Mouse (Mus musculus): Measurements from ENCODE around the gene Bmpr1b.
"Not testable (repeated sequence)": the region's sequence is repeated elsewhere in the genome, so short reads cannot be mapped to it uniquely, and the experiment has no call there.

The Bmpr1b gene

DNA sequence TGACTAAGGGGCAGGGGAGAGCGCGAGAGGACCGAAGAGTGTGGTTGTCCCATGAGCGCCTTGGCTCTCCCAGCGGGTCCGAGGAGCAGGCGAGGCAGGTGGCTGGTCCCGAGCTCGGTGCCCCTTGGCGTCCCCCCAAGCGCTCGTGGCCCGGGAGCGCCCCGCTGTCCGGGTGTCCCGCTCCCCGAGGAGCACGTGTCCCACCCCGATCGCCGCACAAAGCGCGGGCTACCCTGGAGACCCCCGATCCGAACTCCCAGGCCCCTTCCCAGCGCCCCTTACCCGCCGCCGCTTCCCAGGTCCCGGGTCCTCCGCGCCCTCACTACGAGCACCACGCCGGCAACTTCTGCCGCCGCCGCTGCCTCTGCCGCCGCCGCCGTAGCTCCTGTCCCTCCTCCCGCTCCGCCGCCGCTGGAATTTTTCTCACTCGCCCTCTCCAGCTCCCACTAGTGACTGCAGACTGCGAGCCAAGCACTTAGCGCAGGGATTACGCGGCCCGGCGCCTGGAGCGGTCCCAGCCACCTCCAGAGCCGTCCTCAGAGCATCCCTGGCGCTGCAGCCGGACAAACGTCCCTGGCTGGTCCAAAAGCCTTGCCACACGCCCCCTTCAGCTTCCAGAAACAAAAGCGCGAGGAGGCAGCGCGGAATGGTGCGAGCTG lies at the start of gene Bmpr1b:
Gene Bmpr1b (minus strand): TSS at position 563 of the 659 bp plus-strand sequence.
- DNase-seq (ENCODE audit: low spot score), result peak; percentile 29

DNA sequence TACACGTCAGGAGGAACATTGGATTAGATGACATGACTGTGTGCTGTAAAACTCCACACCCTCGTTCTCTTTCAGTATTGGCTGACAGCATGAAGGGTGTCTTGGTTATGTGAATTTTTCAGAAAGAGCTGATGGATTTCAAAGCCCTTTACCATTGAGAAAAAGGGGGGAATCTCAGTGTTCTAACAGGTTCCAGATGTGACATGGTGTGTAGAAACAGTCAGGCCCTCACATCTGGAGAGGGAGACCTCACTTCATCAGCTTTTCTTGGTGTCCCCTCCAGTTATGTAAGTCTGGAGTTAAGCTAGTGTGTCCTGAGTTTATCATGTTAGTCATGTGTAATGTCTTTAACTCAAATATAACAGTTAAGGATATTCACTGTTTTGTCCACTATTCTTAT lies 43.6 kb upstream of the Bmpr1b start:
- DNase-seq (ENCODE audit: low spot score), result no peak

DNA sequence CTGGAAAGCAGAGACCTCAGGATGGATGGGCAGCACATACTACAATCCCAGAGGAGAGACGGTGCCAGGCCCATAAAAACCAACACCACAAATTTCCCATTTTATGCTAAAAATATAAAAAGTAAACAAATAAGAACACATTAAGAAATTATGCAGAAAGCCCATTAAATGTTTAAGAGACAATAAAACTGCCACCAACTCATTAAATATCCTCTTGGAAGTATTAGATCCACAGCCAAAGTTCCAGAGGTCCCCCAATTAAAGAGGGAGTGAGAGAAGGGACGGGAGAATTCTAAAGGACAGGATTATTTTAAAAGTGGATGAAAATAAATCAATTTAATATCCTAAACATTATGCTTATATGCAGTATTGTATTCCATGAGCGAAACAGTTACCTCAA lies 43.0 kb upstream of the Bmpr1b start:
- DNase-seq (ENCODE audit: low spot score), result no peak

DNA sequence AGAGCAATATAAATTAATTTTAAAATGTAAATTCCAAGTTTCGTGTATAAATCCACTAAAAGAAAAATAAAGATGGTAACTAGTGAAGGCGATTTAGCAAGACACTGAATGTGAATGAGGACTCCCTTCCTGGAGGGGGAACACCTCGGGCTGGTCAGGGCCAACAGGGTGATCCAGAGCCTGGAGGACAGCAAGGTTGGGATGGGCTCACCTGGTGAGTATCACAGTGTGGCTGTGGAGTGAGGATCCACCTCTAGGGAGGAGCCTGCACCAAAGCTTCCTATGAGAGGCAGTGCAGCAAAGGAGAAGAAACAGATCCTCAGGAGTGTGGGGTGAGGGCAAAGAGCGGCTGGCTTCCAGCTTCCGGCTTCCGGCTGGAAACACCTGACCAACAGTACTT lies 40.8 kb upstream of the Bmpr1b start:
- no peak for DNase-seq (ENCODE audit: low spot score)

DNA sequence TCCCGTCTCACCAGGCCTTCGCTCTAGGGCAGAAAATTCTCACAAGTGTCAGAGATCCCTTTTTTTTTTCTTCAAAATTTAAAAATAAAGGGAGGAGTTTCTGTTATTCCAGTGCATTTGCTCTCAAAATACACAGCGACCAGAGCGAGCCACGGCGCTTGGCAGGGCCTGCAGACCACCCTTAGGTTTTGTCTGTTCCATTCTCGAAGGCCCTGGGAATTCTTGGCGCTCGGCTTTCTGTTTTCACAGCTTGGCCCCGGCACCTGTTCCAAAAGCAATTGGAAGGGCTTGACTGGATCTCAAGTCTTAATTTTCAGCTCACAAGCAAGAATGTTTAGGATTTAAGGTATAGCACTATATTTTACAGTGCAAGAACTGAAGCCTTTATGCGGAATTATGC lies 39.8 kb upstream of the Bmpr1b start:
- no peak for DNase-seq (ENCODE audit: low spot score)

DNA sequence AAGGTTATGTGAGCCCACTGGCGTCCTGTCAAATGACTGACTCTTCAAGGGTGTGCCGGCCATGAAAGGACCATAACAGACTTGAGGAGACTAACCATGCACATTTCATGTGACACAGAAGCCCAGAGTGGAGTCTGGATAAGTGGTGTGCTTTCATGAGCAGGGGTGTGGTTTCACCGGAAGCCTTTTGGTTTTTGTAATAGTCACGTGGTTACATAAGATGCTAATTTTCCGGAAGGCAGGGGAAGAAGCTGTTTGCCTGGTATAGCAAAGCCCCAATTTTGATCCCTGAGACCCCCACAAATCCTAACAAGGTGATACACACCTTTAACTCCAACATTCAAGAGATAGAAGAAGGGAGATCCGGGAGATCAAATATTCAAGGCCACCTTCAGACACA lies 38.3 kb upstream of the Bmpr1b start:
- no peak for DNase-seq (ENCODE audit: low spot score)

DNA sequence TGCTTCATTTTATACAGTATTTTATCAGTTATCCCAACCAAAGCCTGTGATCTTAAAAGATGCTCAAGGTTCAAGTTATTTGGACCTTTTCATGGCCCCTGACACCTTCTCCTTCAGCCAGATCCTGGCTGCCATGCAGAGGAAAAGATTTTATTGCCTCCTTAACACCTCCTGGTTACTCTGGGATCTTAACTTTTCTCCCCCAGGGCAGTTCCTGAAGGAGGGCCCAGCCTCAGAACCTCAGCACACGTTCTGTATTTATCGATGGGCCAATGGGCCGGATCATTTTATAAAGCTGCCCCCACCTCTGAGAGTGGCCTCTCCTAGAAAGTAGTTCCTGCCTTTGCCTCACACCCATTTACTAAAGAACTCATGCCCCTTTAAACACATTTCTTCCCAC lies 37.1 kb upstream of the Bmpr1b start:
- DNase-seq (ENCODE audit: low spot score), result no peak

DNA sequence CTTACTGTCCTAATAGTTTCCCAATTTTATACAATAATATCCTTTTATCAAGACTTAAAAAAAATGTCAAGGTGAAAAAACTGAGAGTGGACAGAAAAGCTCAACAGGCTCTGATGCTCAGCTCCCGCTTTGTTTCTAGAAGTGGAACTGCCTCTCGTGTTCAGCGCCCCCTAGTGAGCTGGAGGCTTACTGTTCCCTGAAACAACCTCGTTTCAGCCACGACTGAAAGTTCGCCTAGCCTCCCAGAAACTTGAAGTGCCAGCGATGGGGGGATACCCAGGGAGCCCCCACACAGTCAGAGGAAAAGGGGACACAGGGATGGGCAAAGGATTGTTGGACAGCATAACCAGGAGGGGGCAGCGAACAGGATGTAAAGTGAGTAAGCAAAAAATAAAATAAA lies 26.9 kb upstream of the Bmpr1b start:
- DNase-seq (ENCODE audit: low spot score), result no peak

DNA sequence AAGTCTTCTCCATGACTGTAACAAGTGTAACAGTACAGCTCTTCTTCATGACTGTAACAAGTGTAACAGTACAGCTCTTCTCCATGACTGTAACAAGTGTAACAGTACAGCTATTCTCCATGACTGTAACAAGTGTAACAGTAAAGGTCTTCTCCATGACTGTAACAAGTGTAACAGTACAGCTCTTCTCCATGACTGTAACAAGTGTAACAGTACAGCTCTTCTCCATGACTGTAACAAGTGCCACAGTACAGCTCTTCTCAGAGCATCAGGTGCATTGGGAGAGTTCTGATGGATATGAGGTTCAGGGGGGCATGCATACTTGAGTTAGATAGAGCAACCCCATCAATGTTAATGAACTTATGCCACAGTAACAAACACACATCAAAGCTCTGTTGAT lies 22.4 kb upstream of the Bmpr1b start:
- not testable (repeated sequence) for DNase-seq (ENCODE audit: low spot score)

DNA sequence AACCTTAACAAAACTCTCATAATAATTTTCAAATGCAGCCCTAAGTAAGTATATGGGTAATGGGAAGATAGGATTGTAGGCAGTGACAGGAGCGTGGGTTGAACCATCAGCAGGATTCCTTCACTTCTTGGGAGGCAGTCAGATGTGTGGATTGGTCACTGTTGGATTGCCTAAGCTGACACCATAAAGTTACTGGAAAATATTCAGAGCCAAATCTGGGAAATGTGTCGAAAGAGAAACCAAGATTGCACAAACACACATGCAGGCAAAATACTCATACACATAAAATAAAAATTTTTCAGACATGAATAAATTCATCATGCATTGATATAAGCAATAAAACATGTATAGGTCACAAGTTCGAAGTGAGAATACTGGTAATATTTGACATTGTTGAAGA lies 17.3 kb upstream of the Bmpr1b start:
- no peak for DNase-seq (ENCODE audit: low spot score)

DNA sequence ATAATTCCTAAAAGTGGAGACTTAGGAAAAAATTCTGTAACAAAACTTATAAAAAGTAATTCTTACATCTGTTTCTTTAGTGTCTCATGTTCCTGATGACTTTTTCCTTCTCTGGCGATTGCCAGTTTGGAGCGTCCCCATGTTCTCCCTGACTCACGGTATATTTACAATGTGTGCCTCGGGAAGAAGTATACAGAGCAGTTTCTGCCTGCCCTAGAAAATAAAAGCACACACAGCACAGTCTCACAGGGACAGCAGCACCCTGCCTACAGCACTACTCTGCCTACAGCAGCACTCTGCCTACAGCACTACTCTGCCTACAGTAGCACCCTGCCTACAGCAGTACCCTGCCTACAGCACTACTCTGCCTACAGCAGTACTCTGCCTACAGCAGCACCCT lies 4.8 kb upstream of the Bmpr1b start:
- DNase-seq (ENCODE audit: low spot score), result no peak

DNA sequence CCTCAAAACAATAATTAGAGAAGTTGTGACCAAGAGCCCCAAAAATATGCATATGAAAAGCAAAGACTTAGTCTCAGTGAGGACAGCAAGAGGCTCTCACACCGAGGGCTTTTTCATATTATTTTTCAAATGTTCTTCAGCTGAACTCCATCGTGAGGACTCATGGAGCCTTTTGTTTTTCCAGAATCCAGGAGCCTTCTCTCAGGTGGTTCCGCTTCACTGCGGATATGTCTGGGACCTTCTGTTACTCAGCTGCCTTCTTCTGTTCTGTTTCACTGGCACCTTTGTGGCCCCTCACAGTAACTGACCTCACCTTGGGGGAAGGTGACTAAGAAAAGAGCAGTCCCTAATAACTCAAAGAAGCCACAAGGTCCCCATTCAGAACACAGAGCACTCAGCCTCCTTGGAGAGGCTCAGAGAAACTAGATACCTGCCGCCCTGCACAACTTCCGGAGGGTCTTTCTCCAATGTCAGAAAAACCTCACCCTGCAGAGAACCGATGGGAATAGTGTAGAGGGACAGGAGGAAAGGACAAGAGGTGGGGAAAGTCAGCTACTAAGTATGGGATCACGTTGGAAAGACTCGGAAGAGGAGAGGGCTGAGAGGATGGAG lies 868 bp downstream of the Bmpr1b start:
- DNase-seq (ENCODE audit: low spot score), result no peak

DNA sequence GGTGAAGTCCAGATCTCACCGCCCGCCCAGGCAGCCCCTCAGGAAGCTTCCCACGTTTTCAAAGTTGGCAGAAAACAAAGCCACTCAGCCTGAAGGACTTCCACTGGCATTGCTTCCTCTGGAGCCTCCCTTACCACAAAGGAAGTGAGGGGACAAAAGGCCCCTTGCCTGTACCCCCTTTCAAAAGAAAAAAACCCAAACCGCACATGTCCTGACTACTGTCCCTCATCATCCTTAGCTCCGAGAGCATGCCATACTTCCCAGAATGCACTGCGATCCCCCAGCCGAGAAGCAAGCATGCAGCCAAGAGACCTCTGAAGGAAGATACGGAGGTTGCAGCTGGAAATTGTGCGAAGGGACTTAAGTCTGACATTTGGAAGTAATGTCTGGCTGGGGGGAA lies 4.2 kb downstream of the Bmpr1b start:
- no peak for DNase-seq (ENCODE audit: low spot score)

DNA sequence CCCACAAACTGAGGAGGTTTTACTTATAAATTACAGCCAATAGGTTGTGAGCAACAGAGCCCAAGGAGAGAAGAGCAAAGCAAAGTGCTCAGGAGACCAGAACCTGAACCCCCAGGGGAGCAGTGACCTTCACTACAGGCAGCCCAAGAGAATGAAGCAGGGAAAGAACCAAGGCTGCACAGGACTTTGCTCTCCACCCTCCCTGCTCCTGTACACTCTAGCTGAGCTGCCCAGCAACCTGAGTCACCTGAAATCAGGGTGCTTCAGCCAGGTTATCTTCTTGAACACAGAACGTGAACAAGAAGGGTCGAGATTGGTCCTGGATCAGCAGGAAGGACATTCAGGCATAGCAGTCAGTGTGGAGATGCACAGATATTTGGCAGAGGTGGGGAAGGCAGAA lies 5.3 kb downstream of the Bmpr1b start:
- DNase-seq (ENCODE audit: low spot score), result no peak

DNA sequence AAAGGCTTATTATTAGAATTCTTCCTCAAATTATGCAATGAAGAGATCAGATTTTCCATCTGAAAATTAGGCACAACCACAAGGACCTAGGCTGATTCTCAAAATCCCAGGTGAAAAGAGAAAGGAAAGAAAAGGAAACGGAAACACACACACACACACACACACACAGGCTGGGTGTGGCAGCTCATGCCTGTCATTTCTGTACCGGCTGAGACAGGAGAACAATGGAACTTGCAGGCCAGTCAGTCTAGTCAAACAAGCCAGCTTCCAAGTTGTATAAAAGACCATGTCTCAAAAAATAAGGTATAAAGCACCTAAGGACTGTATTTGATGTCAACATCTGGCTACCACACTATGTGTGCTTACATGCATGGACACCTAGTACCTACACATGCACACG lies 7.8 kb downstream of the Bmpr1b start:
- DNase-seq (ENCODE audit: low spot score), result no peak

DNA sequence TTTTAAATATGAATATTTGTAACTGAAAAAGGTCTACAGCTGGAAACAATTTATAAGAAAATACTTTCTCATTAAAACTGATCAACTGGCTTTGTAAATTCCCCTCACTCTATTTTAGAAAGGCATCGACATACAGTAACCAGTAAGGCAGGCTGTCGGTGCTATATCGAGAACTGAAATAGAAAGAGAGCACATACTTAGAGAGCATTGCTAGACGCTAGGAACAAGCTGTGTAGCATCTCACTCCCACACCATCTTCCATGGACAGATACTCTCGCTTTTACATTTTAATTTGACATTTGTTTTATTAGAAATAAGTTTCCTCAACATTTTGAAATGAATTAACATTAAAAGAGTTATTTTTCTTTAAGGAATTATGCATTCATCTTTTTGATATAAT lies 17.2 kb downstream of the Bmpr1b start:
- no peak for DNase-seq (ENCODE audit: low spot score)

DNA sequence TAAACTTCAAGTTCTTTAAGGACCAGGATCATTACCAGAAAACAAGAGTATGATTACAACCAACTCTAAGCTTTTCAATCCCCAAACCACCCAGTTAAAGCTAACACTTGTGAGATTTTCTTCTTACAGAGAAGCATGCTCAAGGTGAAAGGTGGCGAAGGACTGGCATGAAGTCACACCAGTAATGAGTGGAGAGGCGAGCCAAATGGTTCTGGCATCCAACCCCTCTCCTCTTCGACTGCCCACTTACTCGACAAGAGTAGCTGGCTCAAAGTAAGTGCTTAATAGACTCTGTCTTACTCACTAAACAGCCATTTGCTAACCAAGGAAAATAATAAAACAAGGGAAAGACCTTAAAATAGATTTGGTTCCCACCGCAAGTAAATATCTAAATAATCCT lies 30.4 kb downstream of the Bmpr1b start:
- no peak for DNase-seq (ENCODE audit: low spot score)

DNA sequence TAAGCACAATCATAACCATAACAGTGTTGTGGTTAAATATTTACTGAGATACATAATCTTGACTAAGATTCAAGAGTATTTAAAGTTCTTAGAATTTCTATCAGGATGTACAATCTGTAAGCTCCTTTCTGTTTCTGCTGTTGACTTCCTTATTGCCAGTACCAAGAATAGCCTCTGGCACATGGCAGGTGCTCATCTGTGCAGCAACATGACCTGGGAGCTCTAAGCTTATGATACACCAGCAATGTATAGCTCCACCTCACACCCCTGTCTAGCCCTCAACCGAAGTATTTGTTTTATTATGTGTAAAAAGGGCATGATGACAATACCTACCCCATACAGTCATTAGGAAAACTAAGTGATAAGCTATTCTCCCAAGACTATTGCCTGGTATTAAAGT lies 42.8 kb downstream of the Bmpr1b start:
- no peak for DNase-seq (ENCODE audit: low spot score)

DNA sequence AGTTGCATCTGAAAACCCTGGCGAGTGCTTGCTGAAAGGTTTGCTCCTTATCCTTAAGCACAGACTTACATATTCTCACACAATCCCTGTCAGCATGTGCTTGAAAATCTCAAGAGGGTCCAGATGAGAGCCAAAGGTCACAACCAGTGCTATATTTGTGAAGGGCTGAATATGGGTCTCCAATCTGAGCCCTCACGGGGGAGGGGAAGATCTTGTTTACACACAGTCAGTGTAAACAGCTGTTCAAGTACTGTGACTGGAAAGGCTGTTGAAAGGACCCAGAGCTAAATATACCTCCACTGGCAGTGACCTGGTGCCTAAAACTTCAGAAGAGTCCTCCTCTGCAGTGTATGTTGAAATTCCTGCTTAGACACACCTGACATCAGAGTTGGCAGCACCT lies 43.7 kb downstream of the Bmpr1b start:
- DNase-seq (ENCODE audit: low spot score), result no peak

DNA sequence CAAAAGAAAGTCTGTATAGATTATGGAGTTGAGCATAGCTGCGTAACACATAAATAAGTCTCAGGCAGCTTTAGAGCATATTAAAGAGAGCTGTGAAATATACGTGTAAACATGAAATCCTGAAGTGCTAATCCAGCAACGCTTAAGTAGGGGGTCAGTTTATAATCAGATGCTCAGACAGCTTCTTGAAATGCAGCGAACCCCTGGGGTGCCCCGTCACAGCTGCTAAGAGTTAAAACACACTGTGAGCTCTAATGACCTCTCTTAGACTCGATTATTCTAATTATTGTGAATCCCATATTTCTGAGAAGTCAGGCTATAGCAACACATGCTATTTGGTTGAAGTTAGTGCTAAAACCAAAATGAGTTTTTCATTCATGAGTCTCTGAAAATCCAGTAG lies 45.0 kb downstream of the Bmpr1b start:
- no peak for DNase-seq (ENCODE audit: low spot score)

DNA sequence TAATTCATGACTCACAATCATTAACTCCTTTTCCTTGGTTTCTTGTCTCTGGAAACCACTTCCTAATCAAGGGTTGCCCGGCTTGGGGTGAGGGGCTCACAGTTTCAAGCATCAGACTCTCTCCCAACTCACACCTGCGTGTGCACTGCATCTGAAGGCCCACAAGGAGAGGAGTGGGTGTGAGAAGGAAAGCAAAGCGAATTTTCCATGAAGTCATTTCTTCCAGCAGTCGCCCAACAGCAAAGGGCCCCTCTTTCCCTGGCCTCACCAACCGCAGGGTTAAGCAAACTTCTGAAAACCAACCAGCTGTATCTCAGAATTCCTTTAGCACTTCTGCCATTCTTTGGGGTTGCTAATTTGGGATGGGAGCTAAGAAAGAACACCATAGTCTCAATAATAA lies 46.8 kb downstream of the Bmpr1b start:
- no peak for DNase-seq (ENCODE audit: low spot score)

DNA sequence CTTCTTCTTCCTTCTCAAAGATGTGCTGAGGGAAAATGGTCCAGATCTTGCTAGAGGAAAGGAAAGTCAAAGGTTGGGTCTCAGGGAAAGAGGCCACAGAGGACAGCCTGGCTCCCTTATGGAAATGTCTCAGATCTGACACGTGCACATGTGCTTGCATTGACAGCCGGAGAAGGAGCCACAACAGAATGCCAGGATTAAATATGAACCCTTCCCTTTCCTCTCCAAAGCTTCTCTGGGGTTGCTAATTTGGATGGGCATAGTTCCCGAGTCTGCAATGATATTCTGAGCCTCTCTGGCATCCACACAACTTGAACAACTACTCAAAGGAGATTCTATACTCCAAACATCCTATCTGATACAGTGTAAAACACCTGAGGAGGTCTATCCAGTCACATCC lies 48.4 kb downstream of the Bmpr1b start:
- DNase-seq (ENCODE audit: low spot score), result no peak

DNA sequence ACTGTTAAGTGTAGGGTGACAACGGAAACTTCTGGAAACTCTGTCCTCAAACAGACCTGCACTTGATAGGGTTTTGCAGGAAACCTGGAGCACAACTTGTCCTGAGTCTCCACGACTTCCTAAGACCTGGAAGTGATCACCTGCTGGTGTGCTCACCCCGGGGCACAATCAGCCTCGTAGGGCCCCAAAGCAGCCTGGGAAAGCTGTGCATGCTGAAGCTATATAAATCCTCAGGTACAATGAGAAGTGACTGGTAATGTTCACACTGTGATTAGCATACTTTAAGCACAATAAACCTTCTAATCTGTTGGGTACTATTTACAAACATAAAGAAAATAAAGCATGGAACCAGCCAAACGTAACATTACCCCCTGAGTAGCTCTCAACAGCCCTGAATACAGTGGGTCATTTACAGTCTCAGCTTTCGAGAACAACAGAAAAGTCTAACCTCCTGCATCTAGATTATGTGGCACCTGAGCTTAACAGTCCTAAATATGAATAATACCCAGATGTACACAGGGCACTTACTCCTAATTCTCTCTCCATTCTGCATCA lies 54.4 kb downstream of the Bmpr1b start:
- no peak for DNase-seq (ENCODE audit: low spot score)

DNA sequence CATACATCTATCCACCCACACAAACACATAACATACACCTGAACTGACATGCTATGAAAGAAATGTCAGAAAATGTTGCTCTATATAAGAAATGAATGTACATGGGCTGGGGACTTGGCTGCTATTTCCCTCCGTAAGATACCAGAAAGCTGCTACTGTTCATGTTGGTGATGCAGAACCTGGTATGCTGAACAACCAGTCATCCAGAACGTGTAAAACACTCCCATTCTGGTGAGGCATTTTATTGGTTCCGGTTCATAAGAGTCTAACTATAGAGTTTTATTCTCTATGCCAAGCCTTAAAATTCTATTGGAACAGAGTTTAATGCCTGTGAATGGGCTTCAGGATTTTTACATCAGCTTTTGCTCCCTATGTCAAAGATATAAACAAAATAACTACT lies 55.0 kb downstream of the Bmpr1b start:
- DNase-seq (ENCODE audit: low spot score), result no peak
